Mouse (Mus musculus) bone marrow macrophage, adult 2 months (primary cell): ENCODE measurements around the gene Pelp1. TPM values are rescaled to one million over a fixed set of nuclear protein-coding genes. Genes with fewer than 3 reads are reported as not detected.

Source experiments
- H3K27ac ChIP-seq: 2 replicates; pipeline ENCODE4 v1.5.1; 2012; ENCODE audit warnings: low read depth, low read length; ENCODE audit not compliant: insufficient read depth
- H3K4me1 ChIP-seq: 2 replicates; pipeline ENCODE4 v1.6.1; 2012; ENCODE audit warnings: low read length; ENCODE audit not compliant: control insufficient read depth, insufficient read depth
- H3K4me3 ChIP-seq: 2 replicates; pipeline ENCODE4 v1.5.1; 2012; ENCODE audit warnings: mild to moderate bottlenecking, low read length, moderate library complexity; ENCODE audit not compliant: insufficient read depth
- CTCF ChIP-seq: IDR thresholded peaks from 2 replicates; pipeline ENCODE4 v1.5.1; 2012; ENCODE audit warnings: low read depth, mild to moderate bottlenecking, low read length, moderate library complexity
- POLR2A ChIP-seq: IDR thresholded peaks from 2 replicates; pipeline ENCODE4 v1.6.1; 2012; ENCODE audit warnings: mild to moderate bottlenecking, low read depth, low read length, borderline replicate concordance
- polyA plus RNA-seq: library from polyadenylated mRNA; stranded (reverse); fragments of >200 nt; gene quantifications from 2 replicates; pipeline ENCODE4 v1.2.4, GENCODE M21; 2012; ENCODE audit not compliant: missing spikeins, insufficient read depth, insufficient read length

Gene Pelp1
- polyA plus RNA-seq, 1 experiment = 21.2 TPM

DNA sequence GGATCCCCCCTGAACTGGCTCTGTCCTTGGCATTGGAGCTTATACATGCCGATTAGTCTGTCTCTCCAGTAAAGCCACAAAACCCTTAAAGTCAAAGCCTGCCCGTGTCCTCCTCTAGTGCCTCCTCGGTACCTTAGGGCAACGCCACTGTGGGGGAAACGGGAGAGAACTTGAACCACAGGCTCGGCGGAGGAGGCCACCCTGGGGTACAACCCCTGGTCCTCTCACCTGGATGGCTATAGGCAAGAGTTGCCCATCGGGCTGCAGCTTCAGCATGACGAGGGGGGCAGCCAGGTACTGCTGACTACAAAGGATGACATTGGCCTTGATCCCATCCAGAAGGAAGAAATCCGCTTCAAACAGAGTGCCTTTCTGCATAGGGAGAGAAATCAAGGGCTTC is 62.0 kb downstream of the Pelp1 start:
- TF ChIP-seq POLR2A (no peak), CTCF (no peak)
- Histone ChIP-seq H3K4me3 (no peak overlapping the region), H3K27ac (no peak overlapping the region), H3K4me1 (no peaks in the 10 kb centered on the region; the same call in 1 of the 2 replicates)

DNA sequence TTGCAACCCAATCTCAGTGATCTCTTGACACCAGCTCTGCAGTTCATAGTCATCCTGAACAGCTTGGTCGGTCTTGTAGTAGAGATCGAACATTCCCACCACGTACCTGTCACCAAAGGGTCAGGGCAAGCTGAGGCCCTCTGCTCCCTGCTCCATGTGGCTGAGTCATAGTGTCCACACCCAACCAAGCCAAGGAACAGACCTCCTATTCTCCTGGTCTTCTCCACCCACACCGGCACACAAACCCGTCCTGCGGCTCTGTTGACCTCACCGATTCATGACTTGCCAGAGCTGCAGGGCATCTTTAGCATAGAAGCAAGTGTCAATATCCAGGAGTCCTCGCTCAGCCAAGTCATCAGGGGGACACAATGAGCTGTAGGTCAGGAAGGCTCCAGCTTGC is 64.3 kb downstream of the Pelp1 start:
- no peak for TF ChIP-seq CTCF
- Histone ChIP-seq H3K27ac (no peak overlapping the region), H3K4me1 (no peaks in the 10 kb centered on the region), H3K4me3 (no peak overlapping the region)

DNA sequence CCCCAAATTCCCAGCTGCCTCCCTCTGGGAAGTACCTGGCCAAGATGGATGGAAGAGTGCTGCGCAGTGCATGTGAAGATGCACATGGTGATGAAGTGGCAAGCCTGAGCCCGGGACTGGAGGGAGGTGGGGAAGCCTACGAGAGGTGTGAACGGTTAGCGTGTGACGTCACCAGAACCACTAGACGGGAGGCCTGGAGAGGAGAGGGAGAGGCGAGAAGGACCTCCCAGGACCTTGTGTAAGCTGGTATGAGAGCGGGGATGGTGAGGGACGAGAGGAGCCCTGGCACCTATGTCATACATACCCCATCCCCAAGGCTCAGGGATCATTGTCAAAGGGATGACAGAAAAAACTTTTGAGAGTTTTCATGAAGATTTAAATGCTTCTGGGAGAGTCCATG is 64.8 kb downstream of the Pelp1 start:
- Histone ChIP-seq H3K4me1 (no peaks in the 10 kb centered on the region), H3K4me3 (no peak overlapping the region), H3K27ac (no peak overlapping the region)
- TF ChIP-seq CTCF (no peak), POLR2A (no peak)

Other genes starting within 250 kb of the Pelp1 start
- gene Slc16a11, start 197.3 kb downstream of the Pelp1 start, polyA plus RNA-seq = not detected in 2 replicates
- gene Slc16a13, start 189.0 kb downstream of the Pelp1 start, polyA plus RNA-seq = 6.1 and 8.5 TPM in 2 replicates
- gene Bcl6b, start 180.2 kb downstream of the Pelp1 start, polyA plus RNA-seq = 0.32 and 0.70 TPM in 2 replicates
- gene 0610010K14Rik, start 172.1 kb downstream of the Pelp1 start, polyA plus RNA-seq = 49.9 and 53.0 TPM in 2 replicates
- 3.3 and 4.8 TPM in 2 replicates for gene Gm21988, start 170.2 kb downstream of the Pelp1 start, polyA plus RNA-seq
- gene Rnasek, start 170.2 kb downstream of the Pelp1 start, polyA plus RNA-seq = 322 and 354 TPM in 2 replicates
- 0.27 TPM in 1 of 2 replicates, not detected in the other for gene Alox12, start 154.7 kb downstream of the Pelp1 start, polyA plus RNA-seq
- not detected in 2 replicates for gene Alox12e, start 87.4 kb downstream of the Pelp1 start, polyA plus RNA-seq
- gene Alox15, start 58.0 kb downstream of the Pelp1 start, polyA plus RNA-seq = 0.46 TPM in 1 of 2 replicates, not detected in the other
- 520 and 549 TPM in 2 replicates for gene Arrb2, start 22.6 kb upstream of the Pelp1 start, polyA plus RNA-seq
- gene Med11, start 41.9 kb upstream of the Pelp1 start, polyA plus RNA-seq = 40.5 and 41.6 TPM in 2 replicates
- 21.7 and 23.7 TPM in 2 replicates for gene Zmynd15, start 49.4 kb upstream of the Pelp1 start, polyA plus RNA-seq
- gene Cxcl16, start 50.0 kb upstream of the Pelp1 start, polyA plus RNA-seq = 434 and 456 TPM in 2 replicates
- gene Tm4sf5, start 95.2 kb upstream of the Pelp1 start, polyA plus RNA-seq = 4.3 TPM in 2 replicates
- not detected in 2 replicates for gene Vmo1, start 104.6 kb upstream of the Pelp1 start, polyA plus RNA-seq
- not detected in 2 replicates for gene Gltpd2, start 109.2 kb upstream of the Pelp1 start, polyA plus RNA-seq
- gene Psmb6, start 115.3 kb upstream of the Pelp1 start, polyA plus RNA-seq = 141 and 151 TPM in 2 replicates
- gene Gm40193, start 122.9 kb upstream of the Pelp1 start, polyA plus RNA-seq = not detected in 2 replicates
- 58.4 and 60.9 TPM in 2 replicates for gene Pld2, start 130.0 kb upstream of the Pelp1 start, polyA plus RNA-seq
- 139 and 151 TPM in 2 replicates for gene Mink1, start 152.8 kb upstream of the Pelp1 start, polyA plus RNA-seq
- not detected in 2 replicates for gene 4930544D05Rik, start 205.8 kb upstream of the Pelp1 start, polyA plus RNA-seq
- not detected in 2 replicates for gene Chrne, start 209.2 kb upstream of the Pelp1 start, polyA plus RNA-seq
- gene Gp1ba, start 229.1 kb upstream of the Pelp1 start, polyA plus RNA-seq = not detected in 2 replicates
- gene Rnf167, start 237.2 kb upstream of the Pelp1 start, polyA plus RNA-seq = 70.1 and 76.6 TPM in 2 replicates
- gene Slc25a11, start 237.4 kb upstream of the Pelp1 start, polyA plus RNA-seq = 99.9 and 110 TPM in 2 replicates
- 1,781 and 1,801 TPM in 2 replicates for gene Pfn1, start 244.6 kb upstream of the Pelp1 start, polyA plus RNA-seq
- 4.7 and 7.4 TPM in 2 replicates for gene Eno3, start 247.2 kb upstream of the Pelp1 start, polyA plus RNA-seq